Mouse (Mus musculus) pancreas, adult 10 weeks (tissue): ENCODE data around the gene Plxnd1. TPM values are rescaled to one million over a fixed set of nuclear protein-coding genes. Genes with fewer than 3 reads are reported as not detected.

Source experiments
- polyA plus RNA-seq: library from polyadenylated mRNA; stranded (reverse); fragments of 350-450 nt; fragmentation: Illumina TruSeq; extraction: RNeasy Lipid Tissue Mini Kit (QIAGEN cat#74804); gene quantifications from one replicate; pipeline ENCODE4 v1.2.3, GENCODE M21; 2015; ENCODE audit warnings: low read depth, low replicate concordance; ENCODE audit not compliant: insufficient read depth

Gene Plxnd1
- polyA plus RNA-seq, result 29.6 TPM

DNA sequence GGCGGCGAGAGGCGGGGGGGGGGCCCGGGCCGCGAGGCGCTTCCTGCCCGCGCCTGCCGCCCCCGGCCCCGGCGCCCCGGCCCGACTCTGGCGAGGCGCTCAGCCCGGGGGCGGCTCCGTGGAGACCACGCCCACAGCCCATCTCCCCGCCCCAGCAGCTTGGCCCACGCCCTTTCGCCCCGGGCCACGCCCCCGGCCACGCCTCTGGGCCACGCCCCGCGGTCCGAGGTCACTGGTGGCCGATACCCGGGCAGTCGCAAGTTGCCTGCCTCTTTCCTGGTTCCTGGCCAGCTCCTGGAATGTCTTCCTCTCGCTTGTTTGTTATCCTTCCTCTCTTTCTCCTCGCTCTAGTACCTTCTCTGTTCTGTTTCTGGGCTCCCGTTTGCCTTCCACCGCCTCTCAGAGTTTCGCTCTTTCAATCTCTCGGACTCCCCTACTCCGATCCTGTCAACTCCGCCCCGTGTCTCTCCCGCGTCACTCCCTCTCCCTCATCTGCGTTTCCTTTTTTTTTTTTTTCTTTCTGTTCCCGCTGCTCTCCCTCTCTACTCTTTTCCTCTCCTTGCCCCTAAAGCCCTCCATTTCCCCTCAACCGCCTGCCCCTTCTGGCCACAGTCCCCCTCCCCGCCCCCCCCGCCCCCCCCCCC, at the start of gene Plxnd1:
Plxnd1 (minus strand) TSS at position 129 of the 644 bp plus-strand sequence.

GRCm38 (mm10) chr6:115944638-115945037, 50.2 kb downstream of the Plxnd1 start, which contains the start of gene H1foo:
H1foo (plus strand) TSS chr6:115944938.

DNA sequence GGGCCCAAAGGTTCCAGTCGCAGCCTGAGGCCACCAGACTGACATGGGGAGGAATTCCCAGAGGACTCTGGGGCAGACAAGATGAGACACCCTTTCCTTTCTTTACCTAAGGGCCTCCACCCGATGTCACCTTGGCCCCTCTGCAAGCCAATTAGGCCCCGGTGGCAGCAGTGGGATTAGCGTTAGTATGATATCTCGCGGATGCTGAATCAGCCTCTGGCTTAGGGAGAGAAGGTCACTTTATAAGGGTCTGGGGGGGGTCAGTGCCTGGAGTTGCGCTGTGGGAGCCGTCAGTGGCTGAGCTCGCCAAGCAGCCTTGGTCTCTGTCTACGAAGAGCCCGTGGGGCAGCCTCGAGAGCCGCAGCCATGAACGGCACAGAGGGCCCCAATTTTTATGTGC, 63.2 kb downstream of the Plxnd1 start, which contains the start of gene Rho:
Rho (plus strand) TSS at position 110 of the 400 bp plus-strand sequence.

Other genes starting within 250 kb of the Plxnd1 start
- not detected for gene Tmem40, start 232.6 kb downstream of the Plxnd1 start, polyA plus RNA-seq
- 0.37 TPM for gene Cand2, start 220.5 kb downstream of the Plxnd1 start, polyA plus RNA-seq
- gene Rpl32, start 186.3 kb downstream of the Plxnd1 start, polyA plus RNA-seq, result 1,045 TPM
- gene Efcab12, start 156.6 kb downstream of the Plxnd1 start, polyA plus RNA-seq, result 0.52 TPM
- gene Mbd4, start 141.6 kb downstream of the Plxnd1 start, polyA plus RNA-seq, result 1.1 TPM
- gene Ift122, start 141.5 kb downstream of the Plxnd1 start, polyA plus RNA-seq, result 4.2 TPM
- gene Rho, start 63.3 kb downstream of the Plxnd1 start, polyA plus RNA-seq, result not detected
- gene H1foo, start 50.1 kb downstream of the Plxnd1 start, polyA plus RNA-seq, result not detected
- gene Tmcc1, start 198.5 kb upstream of the Plxnd1 start, polyA plus RNA-seq, result 3.4 TPM
- 10.4 TPM for gene Washc2, start 213.0 kb upstream of the Plxnd1 start, polyA plus RNA-seq